Mouse (Mus musculus) hindbrain, embryonic 12.5 days (tissue): ENCODE measurements around the gene Sel1l3. TPM values are rescaled to one million over a fixed set of nuclear protein-coding genes. Genes with fewer than 3 reads are reported as not detected.
A peak's percentile ranks its signal among the peaks of the same experiment; 100 is the strongest.

Experiments
- ATAC-seq: fragments of 200-750 bp; cut with Nextera tagmentation; 2 replicates; pipeline ENCODE4 v1.8.0; 2017; ENCODE audit warnings: moderate TSS enrichment; ENCODE audit not compliant: low FRiP score
- H3K27ac ChIP-seq: fragments of 300-500 bp; sonication (generic); 2 replicates; pipeline ENCODE4 v1.5.1; 2016; ENCODE audit warnings: mild to moderate bottlenecking
- H3K27me3 ChIP-seq: fragments of 300-500 bp; sonication (generic); 2 replicates; pipeline ENCODE4 v1.6.1; 2016; ENCODE audit warnings: mild to moderate bottlenecking
- H3K36me3 ChIP-seq: fragments of 300-500 bp; sonication (generic); 2 replicates; pipeline ENCODE4 v1.6.1; 2016; ENCODE audit warnings: mild to moderate bottlenecking
- H3K4me1 ChIP-seq: fragments of 300-500 bp; sonication (generic); 2 replicates; pipeline ENCODE4 v1.6.1; 2016
- H3K4me2 ChIP-seq: fragments of 300-500 bp; sonication (generic); replicated peaks from 2 replicates; pipeline ENCODE4 v1.6.1; 2016; ENCODE audit warnings: mild to moderate bottlenecking
- H3K4me3 ChIP-seq: fragments of 300-500 bp; sonication (generic); 2 replicates; pipeline ENCODE4 v1.5.1; 2016; ENCODE audit warnings: mild to moderate bottlenecking
- H3K9ac ChIP-seq: fragments of 300-500 bp; sonication (generic); 2 replicates; pipeline ENCODE4 v1.6.1; 2016; ENCODE audit warnings: mild to moderate bottlenecking, moderate library complexity
- H3K9me3 ChIP-seq: fragments of 300-500 bp; sonication (generic); replicated peaks from 2 replicates; pipeline ENCODE4 v1.6.1; 2016; ENCODE audit warnings: mild to moderate bottlenecking
- WGBS: fragments of 180-500 bp; shearing (Covaris S2); methylation state at CpG from one replicate; pipeline ENCODE4 v1.1.7; 2016; 5-methylcytosine and 5-hydroxymethylcytosine counted together
- polyA plus RNA-seq: library from polyadenylated mRNA; unstranded; fragments of >200 nt; fragmentation: Nextera tagmentation; extraction: Ambion mirVana; gene quantifications from 2 replicates; pipeline ENCODE4 v1.2.1, GENCODE M21; 2016

Gene Sel1l3
- 4.8 and 5.1 TPM in 2 replicates for polyA plus RNA-seq

- 1% methylated on average over 24 of the region's 29 CpGs for WGBS
- Histone ChIP-seq H3K27ac (peak within 1 kb of the TSS; percentile 68), H3K4me2 (peak within 1 kb of the TSS; percentile 98), H3K27me3 (peaks cover 27% of the 10 kb centered on the region), H3K4me1 (peaks cover 20% of the 10 kb centered on the region), H3K9ac (peak within 1 kb of the TSS; percentile 75), H3K9me3 (0 out of 2 replicates have a peak, but pooled peaks cover 3% of the 10 kb centered on the region), H3K4me3 (peak within 1 kb of the TSS; percentile 70), H3K36me3 (no peaks in the 10 kb centered on the region)
- ATAC-seq, result peak; percentile 68
These were observed at the start of gene Sel1l3 for GRCm38 (mm10) chr5:53213711-53214352. Sel1l3 (minus strand) TSS chr5:53213927.

DNA sequence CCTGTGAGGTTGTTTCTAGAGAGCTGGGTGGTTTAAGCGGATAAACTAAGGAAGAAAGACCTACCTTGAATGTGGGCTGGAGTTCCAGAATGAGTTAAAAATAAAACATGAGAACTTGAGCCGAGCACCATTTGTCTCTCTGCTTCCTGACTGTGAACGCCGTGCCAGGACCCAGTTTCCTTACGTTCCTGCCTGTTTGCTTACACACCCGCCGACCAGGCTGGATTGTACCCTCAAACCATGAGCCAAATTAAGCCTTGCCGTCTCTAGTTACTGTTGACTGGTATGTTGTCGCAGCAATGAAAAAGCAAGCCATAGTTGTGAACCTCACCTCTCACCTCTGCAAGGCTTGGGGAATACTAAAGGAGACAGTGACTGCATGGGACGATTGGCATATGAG lies 48.3 kb upstream of the Sel1l3 start:
- Histone ChIP-seq H3K27me3 (peaks cover 13% of the 10 kb centered on the region; the same call in 1 of the 2 replicates), H3K27ac (no peak overlapping the region), H3K9ac (no peak overlapping the region), H3K4me3 (no peak overlapping the region), H3K9me3 (no peaks in the 10 kb centered on the region), H3K4me1 (peaks cover 16% of the 10 kb centered on the region), H3K36me3 (no peaks in the 10 kb centered on the region), H3K4me2 (no peak overlapping the region)
- 82% methylated on average over 10 of the region's 10 CpGs for WGBS
- ATAC-seq, result no peak

DNA sequence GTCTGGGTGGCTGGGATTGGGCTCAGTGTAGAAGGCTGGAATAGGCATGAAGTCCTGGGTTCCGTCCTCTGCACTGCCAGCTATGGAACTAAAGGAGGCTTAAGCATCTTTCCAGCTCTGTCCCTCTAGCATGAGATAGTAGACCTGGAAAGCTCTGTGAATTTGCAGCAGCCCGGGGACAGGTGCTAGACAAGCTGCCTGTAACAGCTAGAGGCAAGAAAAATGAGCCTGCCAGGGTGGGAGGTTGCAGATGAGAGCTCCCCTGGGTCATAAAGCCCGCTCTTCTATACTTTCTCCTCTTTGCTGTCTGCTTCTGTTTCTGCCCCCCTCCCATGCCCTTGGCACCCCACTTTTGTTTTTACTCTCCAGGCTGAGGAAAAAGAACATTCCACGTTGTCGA lies 46.2 kb upstream of the Sel1l3 start:
- H3K4me3 ChIP-seq, result no peak overlapping the region
- 53% methylated on average over 5 of the region's 5 CpGs for WGBS
- no peak overlapping the region for H3K27ac ChIP-seq
- peaks cover 18% of the 10 kb centered on the region for H3K4me1 ChIP-seq
- H3K9me3 ChIP-seq, result no peaks in the 10 kb centered on the region
- no peak overlapping the region for H3K4me2 ChIP-seq
- H3K36me3 ChIP-seq, result no peaks in the 10 kb centered on the region
- no peak for ATAC-seq
- H3K9ac ChIP-seq, result no peak overlapping the region
- H3K27me3 ChIP-seq, result peaks cover 17% of the 10 kb centered on the region; the same call in 1 of the 2 replicates

DNA sequence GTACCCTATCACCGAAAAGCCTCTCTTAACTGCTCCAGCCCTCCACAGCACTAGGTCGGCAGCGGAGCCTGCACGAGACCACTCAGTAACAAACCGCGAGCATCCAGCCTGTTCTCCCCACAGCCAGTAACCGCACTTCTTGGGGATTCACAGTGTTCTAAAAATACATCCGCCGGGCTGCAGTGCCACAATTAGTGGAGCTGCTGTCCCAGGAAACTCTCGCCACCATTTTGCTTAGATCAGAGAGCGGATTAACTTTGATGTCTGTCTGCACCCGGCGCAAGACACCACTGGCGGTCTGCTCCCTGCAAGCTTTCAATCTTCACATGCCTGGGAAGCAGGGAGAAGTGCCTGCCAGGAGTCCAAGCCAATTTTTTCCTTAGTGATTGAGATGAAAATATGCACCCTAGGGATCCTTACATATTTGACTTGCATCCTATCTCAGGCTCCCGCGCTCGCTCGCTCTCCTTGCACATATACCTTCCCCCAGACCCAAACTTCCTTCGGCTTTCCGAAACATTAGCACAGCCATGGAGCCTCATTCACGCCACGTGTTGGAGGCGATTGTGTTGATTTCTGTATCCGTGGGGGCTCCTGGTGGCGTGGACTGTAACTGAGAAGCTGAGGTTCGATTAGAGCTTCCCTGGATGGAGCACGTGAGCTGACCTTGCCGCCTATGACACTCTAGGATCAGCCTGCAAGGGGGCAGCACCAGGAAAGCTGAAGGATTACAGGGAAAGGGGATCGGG lies 44.5 kb upstream of the Sel1l3 start:
- peak; percentile 51 for ATAC-seq
- Histone ChIP-seq H3K4me3 (peak overlapping the region; percentile 34), H3K27ac (no peak overlapping the region), H3K9ac (peak overlapping the region; percentile 48; the same call in 1 of the 2 replicates), H3K36me3 (no peaks in the 10 kb centered on the region), H3K4me2 (peak overlapping the region; percentile 64), H3K9me3 (no peaks in the 10 kb centered on the region), H3K4me1 (peaks cover 18% of the 10 kb centered on the region), H3K27me3 (peaks cover 17% of the 10 kb centered on the region; the same call in 1 of the 2 replicates)
- 6% methylated on average over 29 of the region's 29 CpGs for WGBS

GRCm38 (mm10) chr5:53254821-53255220 lies 41.1 kb upstream of the Sel1l3 start:
- H3K4me3 ChIP-seq, result no peak overlapping the region
- peaks cover 15% of the 10 kb centered on the region for H3K4me1 ChIP-seq
- no peaks in the 10 kb centered on the region for H3K36me3 ChIP-seq
- H3K4me2 ChIP-seq, result no peak overlapping the region
- ATAC-seq, result no peak
- no peak overlapping the region for H3K27ac ChIP-seq
- H3K9ac ChIP-seq, result no peak overlapping the region
- peaks cover 19% of the 10 kb centered on the region; the same call in 1 of the 2 replicates for H3K27me3 ChIP-seq
- WGBS, result 74% methylated on average over 3 of the region's 3 CpGs
- H3K9me3 ChIP-seq, result no peaks in the 10 kb centered on the region

- 86% methylated on average over 5 of the region's 5 CpGs for WGBS
- Histone ChIP-seq H3K27me3 (peaks cover 18% of the 10 kb centered on the region; the same call in 1 of the 2 replicates), H3K9ac (no peak overlapping the region), H3K27ac (no peak overlapping the region), H3K9me3 (no peaks in the 10 kb centered on the region), H3K4me1 (peaks cover 14% of the 10 kb centered on the region), H3K36me3 (no peaks in the 10 kb centered on the region), H3K4me2 (no peak overlapping the region), H3K4me3 (no peak overlapping the region)
- ATAC-seq, result no peak
These were observed 40.4 kb upstream of the Sel1l3 start for GRCm38 (mm10) chr5:53254154-53254553.

GRCm38 (mm10) chr5:53249431-53250061 lies 35.8 kb upstream of the Sel1l3 start:
- peaks cover 4% of the 10 kb centered on the region; the same call in 1 of the 2 replicates for H3K4me1 ChIP-seq
- no peaks in the 10 kb centered on the region for H3K9me3 ChIP-seq
- peak; percentile 55; the same call in 1 of the 2 replicates for ATAC-seq
- no peak overlapping the region for H3K4me2 ChIP-seq
- peaks cover 16% of the 10 kb centered on the region for H3K27me3 ChIP-seq
- H3K9ac ChIP-seq, result no peak overlapping the region
- H3K27ac ChIP-seq, result no peak overlapping the region
- no peak overlapping the region for H3K4me3 ChIP-seq
- H3K36me3 ChIP-seq, result no peaks in the 10 kb centered on the region
- 71% methylated on average over 4 of the region's 4 CpGs for WGBS

- no peaks in the 10 kb centered on the region for H3K36me3 ChIP-seq
- ATAC-seq, result peak; percentile 44; the same call in 1 of the 2 replicates
- H3K4me1 ChIP-seq, result peaks cover 4% of the 10 kb centered on the region; the same call in 1 of the 2 replicates
- 36% methylated on average over 11 of the region's 11 CpGs for WGBS
- no peaks in the 10 kb centered on the region for H3K9me3 ChIP-seq
- H3K27me3 ChIP-seq, result peaks cover 18% of the 10 kb centered on the region
- no peak overlapping the region for H3K4me2 ChIP-seq
- H3K9ac ChIP-seq, result no peak overlapping the region
- H3K4me3 ChIP-seq, result no peak overlapping the region
- no peak overlapping the region for H3K27ac ChIP-seq
These were observed 34.8 kb upstream of the Sel1l3 start for GRCm38 (mm10) chr5:53248499-53248898.

DNA sequence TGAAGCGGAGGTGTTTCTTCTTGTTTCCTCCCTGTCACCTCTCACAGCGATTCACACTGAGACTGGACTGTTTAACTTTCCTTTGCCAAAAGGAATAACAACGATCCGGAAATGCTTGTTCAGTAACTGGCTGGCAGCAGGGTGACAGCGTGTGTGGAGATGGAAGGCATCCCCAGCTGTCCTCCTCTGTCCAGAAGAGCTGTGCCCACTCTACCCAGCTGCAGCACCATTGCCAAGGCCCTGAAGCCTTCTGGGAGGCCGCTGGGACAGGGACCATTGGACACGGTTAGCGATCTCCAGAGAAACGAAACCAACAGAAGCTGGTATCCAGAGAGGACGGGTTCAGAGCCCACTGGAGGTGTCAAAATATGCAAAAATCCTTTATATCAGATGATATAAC lies 30.2 kb upstream of the Sel1l3 start:
- Histone ChIP-seq H3K9me3 (no peaks in the 10 kb centered on the region), H3K27me3 (peaks cover 14% of the 10 kb centered on the region)

DNA sequence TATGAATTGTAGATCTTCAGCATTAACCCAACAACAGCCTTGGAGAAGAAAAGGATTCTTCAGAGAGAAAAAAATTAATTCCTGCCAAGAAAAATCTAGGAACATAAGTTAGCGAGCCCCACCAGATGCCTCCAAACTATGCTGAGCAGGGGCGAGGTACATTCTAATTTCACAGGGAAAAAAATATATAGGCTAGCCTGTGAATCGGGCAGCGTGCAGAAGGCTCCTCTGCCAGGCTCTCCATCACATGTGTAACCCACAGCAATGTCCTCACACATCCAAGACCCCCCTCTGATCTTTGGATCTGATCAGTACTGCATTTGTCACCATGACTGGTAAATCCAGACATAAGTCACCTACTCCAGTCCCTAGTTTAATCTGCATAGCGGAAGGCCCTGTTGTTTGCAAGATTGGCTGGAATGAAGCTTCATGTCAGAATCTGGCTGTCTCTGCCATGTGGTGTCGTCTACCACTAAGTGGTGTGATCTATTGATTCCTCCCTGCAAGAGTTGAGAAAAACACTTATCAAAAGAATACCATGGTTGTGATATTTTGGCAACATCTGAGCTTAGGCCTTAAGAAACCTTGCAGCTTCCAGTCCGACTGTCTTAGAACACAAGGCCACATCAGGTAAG lies 29.3 kb upstream of the Sel1l3 start:
- H3K36me3 ChIP-seq, result no peaks in the 10 kb centered on the region
- no peaks in the 10 kb centered on the region for H3K9me3 ChIP-seq
- WGBS, result 84% methylated on average over 7 of the region's 7 CpGs
- H3K4me1 ChIP-seq, result peaks cover 8% of the 10 kb centered on the region; the same call in 1 of the 2 replicates
- no peak overlapping the region for H3K4me3 ChIP-seq
- ATAC-seq, result no peak
- no peak overlapping the region for H3K9ac ChIP-seq
- H3K4me2 ChIP-seq, result no peak overlapping the region
- H3K27ac ChIP-seq, result no peak overlapping the region
- peaks cover 14% of the 10 kb centered on the region for H3K27me3 ChIP-seq

More for the DNA sequence above, 30.2 kb upstream of the Sel1l3 start:
- Histone ChIP-seq H3K4me2 (no peak overlapping the region), H3K27ac (no peak overlapping the region), H3K9ac (no peak overlapping the region), H3K4me3 (no peak overlapping the region), H3K36me3 (no peaks in the 10 kb centered on the region), H3K4me1 (peaks cover 12% of the 10 kb centered on the region)
- 68% methylated on average over 10 of the region's 10 CpGs for WGBS
- ATAC-seq, result no peak

GRCm38 (mm10) chr5:53241963-53242362 lies 28.2 kb upstream of the Sel1l3 start:
- Histone ChIP-seq H3K9me3 (no peaks in the 10 kb centered on the region), H3K4me1 (peaks cover 8% of the 10 kb centered on the region; the same call in 1 of the 2 replicates), H3K4me2 (no peak overlapping the region), H3K9ac (no peak overlapping the region), H3K27ac (0 out of 2 replicates have a peak overlapping the region, but pooled peaks have one; percentile 4), H3K27me3 (peaks cover 11% of the 10 kb centered on the region), H3K4me3 (no peak overlapping the region), H3K36me3 (no peaks in the 10 kb centered on the region)
- no peak; the same call in 1 of the 2 replicates for ATAC-seq
- 80% methylated on average over 5 of the region's 5 CpGs for WGBS
